ENCODE assay signal across 15 mouse cellular contexts in genomic region chr3:144519581-144520272, GRCm38 (mm10). TPM values are rescaled to one million over a fixed set of nuclear protein-coding genes. Genes with fewer than 3 reads are reported as not detected.
DNase-seq lines count a peak whose midpoint lies in the region; ATAC-seq and TF ChIP-seq lines count a peak whose summit lies in the region.
"Had no signal": no experiment of that assay in that cellular context is flagged by ENCODE, and none has a peak within 500 bp of the region (broad histone marks: within the 10 kb centered on the region; RNA-seq: fewer than 3 reads in every experiment).

No protein-coding gene starts in this region.

- no peaks in the 10 kb centered on the region for H3K36me3 ChIP-seq in hindbrain, embryonic 13.5 days
- no peaks in the 10 kb centered on the region for H3K36me3 ChIP-seq in neural tube, embryonic 15.5 days
- H3K36me3 ChIP-seq in kidney, embryonic 14.5 days (ENCODE audit: control insufficient read depth, insufficient read depth, low read length): no peaks in the 10 kb centered on the region
- no peaks in the 10 kb centered on the region for H3K36me3 ChIP-seq in intestine, postnatal 0 days (ENCODE audit: control insufficient read depth, insufficient read depth)
- H3K36me3 ChIP-seq: heart, embryonic 15.5 days had no signal

- peaks cover 12% of the 10 kb centered on the region for H3K4me1 ChIP-seq in hindbrain, embryonic 13.5 days (replicated peaks)
- peaks cover 13% of the 10 kb centered on the region; the same call in 1 of the 2 replicates for H3K4me1 ChIP-seq in neural tube, embryonic 15.5 days
- no peaks in the 10 kb centered on the region; the same call in 1 of the 2 replicates for H3K4me1 ChIP-seq in kidney, embryonic 14.5 days (ENCODE audit: control insufficient read depth, insufficient read depth, low read length)
- H3K4me1 ChIP-seq in intestine, postnatal 0 days (replicated peaks; ENCODE audit: control insufficient read depth, insufficient read depth, low read length): no peaks in the 10 kb centered on the region
- H3K4me1 ChIP-seq: heart, embryonic 15.5 days had no signal

- no peak overlapping the region for H3K9ac ChIP-seq in hindbrain, embryonic 13.5 days
- H3K9ac ChIP-seq in neural tube, embryonic 15.5 days (replicated peaks): no peak overlapping the region
- no peak overlapping the region for H3K9ac ChIP-seq in kidney, embryonic 14.5 days (ENCODE audit: low read depth, low read length)
- H3K9ac ChIP-seq in intestine, postnatal 0 days (ENCODE audit: low read depth, low read length): no peak overlapping the region
- H3K9ac ChIP-seq: heart, embryonic 15.5 days had no signal

- no peaks in the 10 kb centered on the region for H3K9me3 ChIP-seq in hindbrain, embryonic 13.5 days
- H3K9me3 ChIP-seq in neural tube, embryonic 15.5 days (replicated peaks): no peaks in the 10 kb centered on the region
- no peaks in the 10 kb centered on the region for H3K9me3 ChIP-seq in kidney, embryonic 14.5 days (ENCODE audit: control insufficient read depth, low read length)
- H3K9me3 ChIP-seq in intestine, postnatal 0 days (ENCODE audit: control insufficient read depth): no peaks in the 10 kb centered on the region
- H3K9me3 ChIP-seq: heart, embryonic 15.5 days had no signal

- WGBS in hindbrain, embryonic 13.5 days: 52% methylated on average over 10 of the region's 10 CpGs
- whole genome bisulfite sequencing in neural tube, embryonic 15.5 days: 35% methylated on average over 10 of the region's 10 CpGs
- 44% methylated on average over 10 of the region's 10 CpGs for WGBS in kidney, embryonic 14.5 days
- 52% methylated on average over 10 of the region's 10 CpGs for WGBS in intestine, postnatal 0 days

- no peaks in the 10 kb centered on the region for H3K27me3 ChIP-seq in hindbrain, embryonic 13.5 days
- no peaks in the 10 kb centered on the region for H3K27me3 ChIP-seq in neural tube, embryonic 15.5 days (replicated peaks)
- no peaks in the 10 kb centered on the region for H3K27me3 ChIP-seq in kidney, embryonic 14.5 days (ENCODE audit: control insufficient read depth, insufficient read depth, low read length)
- no peaks in the 10 kb centered on the region for H3K27me3 ChIP-seq in intestine, postnatal 0 days (replicated peaks; ENCODE audit: control insufficient read depth, insufficient read depth, low read length)
- H3K27me3 ChIP-seq: CH12.LX; heart, embryonic 15.5 days; Patski had no signal

- no peak overlapping the region for H3K4me3 ChIP-seq in hindbrain, embryonic 13.5 days
- no peak overlapping the region for H3K4me3 ChIP-seq in neural tube, embryonic 15.5 days (replicated peaks)
- H3K4me3 ChIP-seq in kidney, embryonic 14.5 days (ENCODE audit: low read length): no peak overlapping the region
- H3K4me3 ChIP-seq in intestine, postnatal 0 days (ENCODE audit: low read depth, low read length): no peak overlapping the region
- H3K4me3 ChIP-seq: heart, embryonic 15.5 days had no signal

- DNase-seq in cerebellum, postnatal 25 days: no peak
- peak; percentile 44 for DNase-seq in layer of hippocampus, adult 9-11 months
- no peak for DNase-seq in layer of hippocampus, postnatal 25 days (ENCODE audit: extremely low spot score in 1 of 2, low spot score in 1 of 2)
- DNase-seq: cerebellum, adult 18-20 months; kidney, postnatal 36 days; thymus, adult 18-20 months had no signal

- peak overlapping the region; percentile 15; the same call in 1 of the 2 replicates for H3K27ac ChIP-seq in hindbrain, embryonic 13.5 days
- peak overlapping the region; percentile 56 for H3K27ac ChIP-seq in neural tube, embryonic 15.5 days (replicated peaks)
- no peak overlapping the region for H3K27ac ChIP-seq in kidney, embryonic 14.5 days (ENCODE audit: low read depth, low read length)
- no peak overlapping the region for H3K27ac ChIP-seq in intestine, postnatal 0 days (ENCODE audit: low read depth, low read length)
- H3K27ac ChIP-seq: heart, embryonic 15.5 days had no signal

- 0 out of 2 replicates have a peak, but pooled peaks have one; percentile 36 for ATAC-seq in cerebellum, adult (ENCODE audit: insufficient number of reproducible peaks, low FRiP score, low TSS enrichment)
- ATAC-seq in hindbrain, embryonic 13.5 days (ENCODE audit: low FRiP score): peak; percentile 53; the same call in 1 of the 2 replicates
- peak; percentile 71 for ATAC-seq in neural tube, embryonic 15.5 days (ENCODE audit: low FRiP score)
- ATAC-seq in kidney, embryonic 14.5 days (ENCODE audit: low FRiP score, low TSS enrichment): no peak
- no peak for ATAC-seq in intestine, postnatal 0 days
- ATAC-seq: Patski had no signal

- no peak overlapping the region for H3K4me2 ChIP-seq in hindbrain, embryonic 13.5 days
- H3K4me2 ChIP-seq in neural tube, embryonic 15.5 days: 0 out of 2 replicates have a peak overlapping the region, but pooled peaks have one; percentile 9
- no peak overlapping the region for H3K4me2 ChIP-seq in kidney, embryonic 14.5 days (replicated peaks; ENCODE audit: low read depth, low read length)
- no peak overlapping the region for H3K4me2 ChIP-seq in intestine, postnatal 0 days (replicated peaks; ENCODE audit: low read depth)
- H3K4me2 ChIP-seq: heart, embryonic 15.5 days; liver, embryonic 11.5 days had no signal

- TF ChIP-seq CTCF in intestine, postnatal 0 days (IDR thresholded peaks at IDR 0.05; ENCODE audit: low read depth): no peak

RNA-seq across cellular contexts. Expression of gene Hs2st1, which starts 50.3 kb away (rescaled TPM):
- 10 to 100 TPM; 40.1 to 47.9 TPM for total RNA-seq in layer of hippocampus, postnatal 25 days (2021)
- polyA plus RNA-seq in hindbrain, embryonic 13.5 days (2015; fragmentation: Nextera tagmentation; extraction: Ambion mirVana): 12.4 and 13.7 TPM in 2 replicates
- 13.6 and 14.4 TPM in 2 replicates for polyA plus RNA-seq in neural tube, embryonic 15.5 days (2015; fragmentation: Nextera tagmentation; extraction: Ambion mirVana)
- 13.7 and 16.9 TPM in 2 replicates for polyA plus RNA-seq in kidney, embryonic 14.5 days (2014; fragmentation: Nextera tagmentation; extraction: Ambion mirVana)
- 6.1 and 6.9 TPM in 2 replicates for polyA plus RNA-seq in intestine, postnatal 0 days (2015; fragmentation: Nextera tagmentation; extraction: Ambion mirVana)

RNA-seq across cellular contexts. Expression of gene Selenof, which starts 50.4 kb away (rescaled TPM):
- 100 to 1,000 TPM; 233 to 266 TPM for total RNA-seq in layer of hippocampus, postnatal 25 days (2021)
- 552 and 565 TPM in 2 replicates for polyA plus RNA-seq in hindbrain, embryonic 13.5 days (2015; fragmentation: Nextera tagmentation; extraction: Ambion mirVana)
- polyA plus RNA-seq in neural tube, embryonic 15.5 days (2015; fragmentation: Nextera tagmentation; extraction: Ambion mirVana): 598 and 611 TPM in 2 replicates
- polyA plus RNA-seq in kidney, embryonic 14.5 days (2014; fragmentation: Nextera tagmentation; extraction: Ambion mirVana): 515 and 688 TPM in 2 replicates
- 504 and 571 TPM in 2 replicates for polyA plus RNA-seq in intestine, postnatal 0 days (2015; fragmentation: Nextera tagmentation; extraction: Ambion mirVana)

Comparison
In these comparisons a context has a peak if more than half of its experiments do, and no peak if none do; other contexts are left out.
1. ATAC-seq: peak in cerebellum, adult (single experiment), hindbrain, embryonic 13.5 days (single experiment) and neural tube, embryonic 15.5 days (single experiment); none in kidney, embryonic 14.5 days (single experiment) and intestine, postnatal 0 days (single experiment).
2. H3K27ac ChIP-seq: peak in hindbrain, embryonic 13.5 days (single experiment) and neural tube, embryonic 15.5 days (single experiment); none in kidney, embryonic 14.5 days (single experiment) and intestine, postnatal 0 days (single experiment).